Mouse (Mus musculus): ENCODE results near the gene Fam78b.

DNA sequence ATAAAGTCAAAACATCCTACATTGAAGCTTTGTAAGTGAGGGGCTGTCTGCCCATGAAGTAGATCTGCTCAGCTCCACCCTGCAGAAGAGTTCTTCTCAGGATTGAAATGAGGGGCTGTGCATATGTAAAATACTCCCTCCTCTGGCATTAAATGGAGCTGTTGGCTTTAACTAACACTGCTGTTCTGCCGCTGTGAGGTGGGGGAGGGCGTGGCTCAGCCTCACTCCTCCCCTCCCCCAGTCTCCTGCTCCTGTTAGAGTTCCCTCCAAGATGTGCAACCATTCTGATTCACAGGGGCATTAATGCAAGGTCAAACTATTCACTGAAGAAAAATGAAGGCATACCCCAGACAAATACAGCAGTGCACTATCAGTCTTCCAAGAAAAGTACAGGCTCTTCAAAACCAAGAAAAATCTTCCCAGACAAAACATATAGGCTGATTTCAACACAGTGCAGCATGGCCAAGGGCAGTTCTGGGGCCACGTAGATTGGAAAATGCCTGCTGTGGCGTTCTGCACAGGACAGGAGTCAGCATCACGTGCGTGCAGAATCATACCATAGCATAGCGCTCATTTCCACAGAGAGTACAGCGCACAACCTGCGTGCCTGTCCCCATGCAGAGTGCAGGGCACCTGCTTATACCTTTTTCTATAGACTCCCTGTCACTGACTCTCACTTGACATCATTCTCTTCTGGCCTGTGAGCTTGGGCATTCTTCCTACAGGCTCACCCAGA, 58.5 kb downstream of the Fam78b start:
- TF ChIP-seq CTCF (IDR thresholded peaks at IDR 0.05; ENCODE audit: insufficient read depth, low read length) (no peak), POLR2A (IDR thresholded peaks at IDR 0.05; ENCODE audit: borderline replicate concordance, extremely low read depth, low read depth, low read length) (no peak)

All from lung, adult 2 months (tissue).